Comparison of ENCODE assay signal across 8 mouse cellular contexts in genomic region chr1:166409701-166410220, GRCm38 (mm10). TPM values are rescaled to one million over a fixed set of nuclear protein-coding genes. Genes with fewer than 3 reads are reported as not detected.
DNase-seq lines count a peak whose midpoint lies in the region; ATAC-seq and TF ChIP-seq lines count a peak whose summit lies in the region.

TSS of gene Pogk (minus strand) at chr1:166409863.

- H3K9ac ChIP-seq in hindbrain, embryonic 13.5 days, result peak within 1 kb of the TSS; percentile 96

- peak within 1 kb of the TSS; percentile 89 for H3K27ac ChIP-seq in hindbrain, embryonic 13.5 days
- H3K27ac ChIP-seq in macrophage, result no peak within 1 kb of the TSS

- CTCF ChIA-PET in Patski (lab: Charles Lee), result interaction anchor here (1.4 kb wide), 1 partner anchor 14 kb away, joined by 3 read pairs; no protein-coding TSS in a partner anchor

- TF ChIP-seq CTCF in Patski (IDR thresholded peaks at IDR 0.05), result no peak

- H3K4me2 ChIP-seq in hindbrain, embryonic 13.5 days, result peak within 1 kb of the TSS; percentile 84

- 6% methylated on average over 44 of the region's 49 CpGs for WGBS in hindbrain, embryonic 13.5 days
- WGBS in macrophage (ENCODE audit: missing documents), result 2% methylated on average over 48 of the region's 49 CpGs

- no peak for DNase-seq in Patski (ENCODE audit: low read depth, low spot score)
- DNase-seq in cerebellum, adult 9-10 months, result peak; percentile 66
- DNase-seq in frontal cortex, adult 2 months (ENCODE audit: extremely low spot score in 1 of 2, low spot score in 1 of 2), result peak in 1 of 2 experiments; percentile 78
- DNase-seq in layer of hippocampus, postnatal 36 days, result peak; percentile 73
- peak; percentile 82 for DNase-seq in right cerebral cortex, adult 18-20 months
- peak; percentile 75 for DNase-seq in urinary bladder, adult 2 months (ENCODE audit: low spot score)

- H3K36me3 ChIP-seq in hindbrain, embryonic 13.5 days, result peaks cover 31% of the 10 kb centered on the region
- 0 out of 2 replicates have a peak, but pooled peaks cover 12% of the 10 kb centered on the region for H3K36me3 ChIP-seq in macrophage (ENCODE audit: inconsistent target)

- no peaks in the 10 kb centered on the region for H3K79me2 ChIP-seq in macrophage (ENCODE audit: inconsistent target)

- ATAC-seq in Patski, result peak; percentile 92
- ATAC-seq in hindbrain, embryonic 13.5 days (ENCODE audit: low FRiP score), result peak; percentile 96

- H3K4me3 ChIP-seq in hindbrain, embryonic 13.5 days, result peak within 1 kb of the TSS; percentile 77
- H3K4me3 ChIP-seq in macrophage (ENCODE audit: inconsistent target), result peak within 1 kb of the TSS; percentile 29; the same call in 1 of the 2 replicates

- peaks cover 31% of the 10 kb centered on the region for H3K4me1 ChIP-seq in hindbrain, embryonic 13.5 days (replicated peaks)

- in situ Hi-C loops in Patski (cut with MboI; ENCODE audit: low pct_unique_long_range_greater_than_20kb), result loop anchor here (25.0 kb wide), 1 partner anchor 928 kb away; the partner anchor contains the start of gene Aldh9a1

- POLR2A ChIA-PET in Patski (lab: Charles Lee), result no interaction called here

- H3K27me3 ChIP-seq in Patski, result no peaks in the 10 kb centered on the region
- H3K27me3 ChIP-seq in hindbrain, embryonic 13.5 days, result no peaks in the 10 kb centered on the region

- H3K9me3 ChIP-seq in hindbrain, embryonic 13.5 days, result peaks cover 5% of the 10 kb centered on the region; the same call in 1 of the 2 replicates

RNA-seq across cellular contexts. Expression of gene Pogk, which starts in this region (rescaled TPM):
- polyA plus RNA-seq in Patski (2021) (26.2 TPM), macrophage (2018) (8.7 to 14.4 TPM (median 9.8 TPM) in 3 replicates)
- polyA plus RNA-seq in frontal cortex, adult 2 months (2012; rRNA removed), result 26.4 TPM in 2 replicates
- 38.8 and 41.7 TPM in 2 replicates for polyA plus RNA-seq in hindbrain, embryonic 13.5 days (2015; fragmentation: Nextera tagmentation; extraction: Ambion mirVana)
- total RNA-seq in layer of hippocampus, postnatal 36 days (2021), result 10 to 100 TPM; 34.0 to 34.5 TPM
- 100 to 1,000 TPM in 5 of 26 experiments, 10 to 100 TPM in 21; 14.5 to 126 (median 37.4) TPM for total RNA-seq in macrophage (2018; cell fraction: chromatin; rRNA removed)
- total RNA-seq in macrophage (2018; cell fraction: cytosol; rRNA removed), result 10 to 100 TPM; 11.7 to 47.0 (median 18.8) TPM
- 100 to 1,000 TPM in 1 of 26 experiments, 10 to 100 TPM in 25; 13.0 to 104 (median 32.5) TPM for total RNA-seq in macrophage (2018; cell fraction: nucleus; rRNA removed)
- 10.4 and 10.5 TPM in 2 replicates for polyA plus RNA-seq in urinary bladder, adult 2 months (2012; rRNA removed)
